Mouse (Mus musculus) heart, embryonic 16.5 days (tissue): ENCODE results near the gene Pnpo. TPM values are rescaled to one million over a fixed set of nuclear protein-coding genes. Genes with fewer than 3 reads are reported as not detected.

Experiments
- ATAC-seq: fragments of 200-750 bp; cut with Nextera tagmentation; replicated peaks from 2 replicates; pipeline ENCODE4 v1.8.0; 2017; ENCODE audit warnings: moderate number of reproducible peaks; ENCODE audit not compliant: insufficient read depth, low FRiP score; ENCODE audit errors: extremely low read depth
- H3K27ac ChIP-seq: fragments of 300-500 bp; sonication (generic); 2 replicates; pipeline ENCODE4 v1.5.1; 2014; ENCODE audit warnings: mild to moderate bottlenecking, low read length, control low read depth, moderate library complexity
- H3K27me3 ChIP-seq: fragments of 300-500 bp; sonication (generic); 2 replicates; pipeline ENCODE4 v1.6.1; 2014; ENCODE audit warnings: low read length, mixed read lengths; ENCODE audit not compliant: control insufficient read depth, insufficient read depth
- H3K36me3 ChIP-seq: fragments of 300-500 bp; sonication (generic); 2 replicates; pipeline ENCODE4 v1.6.1; 2014; ENCODE audit not compliant: control insufficient read depth, insufficient read depth
- H3K4me1 ChIP-seq: fragments of 300-500 bp; sonication (generic); 2 replicates; pipeline ENCODE4 v1.6.1; 2014; ENCODE audit warnings: low read length, mixed read lengths; ENCODE audit not compliant: control insufficient read depth, insufficient read depth
- H3K4me2 ChIP-seq: fragments of 300-500 bp; sonication (generic); 2 replicates; pipeline ENCODE4 v1.6.1; 2014; ENCODE audit warnings: low read depth, mild to moderate bottlenecking, control low read depth, low read length
- H3K4me3 ChIP-seq: fragments of 300-500 bp; sonication (generic); 2 replicates; pipeline ENCODE4 v1.5.1; 2014; ENCODE audit warnings: mild to moderate bottlenecking, control low read depth, low read length
- H3K9ac ChIP-seq: fragments of 300-500 bp; sonication (generic); 2 replicates; pipeline ENCODE4 v1.6.1; 2014; ENCODE audit warnings: low read length, control low read depth
- H3K9me3 ChIP-seq: fragments of 300-500 bp; sonication (generic); replicated peaks from 2 replicates; pipeline ENCODE4 v1.6.1; 2016; ENCODE audit warnings: low read length; ENCODE audit not compliant: control insufficient read depth
- WGBS: fragments of 180-500 bp; shearing (Covaris S2); extraction: QIAGEN DNeasy Blood & Tissue Kit; methylation state at CpG from one replicate; pipeline ENCODE4 v1.1.7; 2014; 5-methylcytosine and 5-hydroxymethylcytosine counted together
- polyA plus RNA-seq: library from polyadenylated mRNA; unstranded; fragments of >200 nt; fragmentation: Nextera tagmentation; extraction: Ambion mirVana; gene quantifications from 2 replicates; pipeline ENCODE4 v1.2.1, GENCODE M21; 2015

Pnpo gene
- polyA plus RNA-seq, 1 experiment from 2014 or later, result 45.8 TPM

DNA sequence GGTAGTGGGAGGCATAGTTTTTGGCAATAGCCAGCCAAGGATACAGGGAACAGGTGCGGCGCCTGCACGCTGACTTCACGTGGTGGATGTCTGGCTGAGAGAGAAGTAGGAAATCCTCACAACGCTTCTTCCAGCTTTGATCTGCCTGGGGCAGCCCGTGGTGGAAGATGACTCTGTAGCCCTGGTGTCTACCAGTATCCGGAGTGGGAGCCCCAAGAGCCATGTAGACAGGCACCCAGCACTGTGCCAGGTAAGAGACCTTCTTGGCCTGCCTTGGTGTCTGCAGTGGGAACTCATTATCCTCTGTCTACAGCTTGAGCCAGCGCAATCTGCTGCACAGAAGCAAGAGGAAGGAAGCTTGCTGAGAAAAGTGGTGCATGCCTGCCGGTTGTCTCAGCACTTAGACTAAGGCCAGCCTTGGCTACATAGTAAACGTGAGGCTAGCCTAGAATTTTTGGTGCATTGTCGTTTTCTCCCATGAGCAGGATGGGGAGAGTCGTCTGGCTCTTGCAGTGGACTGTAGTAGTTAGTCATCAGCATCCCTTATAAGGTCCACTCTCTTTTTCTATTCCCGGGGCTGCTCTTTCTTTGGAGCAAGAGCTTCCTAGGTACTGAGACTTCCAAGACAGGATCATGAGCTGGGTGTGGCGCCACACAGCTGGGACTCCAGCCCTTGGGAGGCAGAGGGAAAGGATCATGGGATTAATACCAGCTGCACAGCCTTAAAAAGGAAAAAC is 1.2 kb upstream of the Pnpo start:
- peak overlapping the region; percentile 70 for H3K4me3 ChIP-seq

GRCm38 (mm10) chr11:96941989-96942590 is 1.7 kb downstream of the Pnpo start:
- Histone ChIP-seq H3K4me1 (peaks cover 3% of the 10 kb centered on the region; the same call in 1 of the 2 replicates), H3K4me2 (no peak overlapping the region), H3K4me3 (no peak overlapping the region)

More for the DNA sequence above, 1.2 kb upstream of the Pnpo start:
- Histone ChIP-seq H3K36me3 (no peaks in the 10 kb centered on the region), H3K27me3 (no peaks in the 10 kb centered on the region), H3K4me1 (peaks cover 3% of the 10 kb centered on the region; the same call in 1 of the 2 replicates), H3K27ac (no peak overlapping the region; the same call in 1 of the 2 replicates), H3K9me3 (no peaks in the 10 kb centered on the region), H3K9ac (peak overlapping the region; percentile 75), H3K4me2 (peak overlapping the region; percentile 97)
- no peak for ATAC-seq
- WGBS, result 70% methylated on average over 14 of the region's 14 CpGs

GRCm38 (mm10) chr11:96940578-96941465 is 3.0 kb downstream of the Pnpo start:
- Histone ChIP-seq H3K4me1 (peaks cover 3% of the 10 kb centered on the region; the same call in 1 of the 2 replicates), H3K27ac (no peak overlapping the region), H3K9me3 (no peaks in the 10 kb centered on the region), H3K9ac (no peak overlapping the region), H3K36me3 (no peaks in the 10 kb centered on the region), H3K4me2 (no peak overlapping the region), H3K4me3 (no peak overlapping the region), H3K27me3 (no peaks in the 10 kb centered on the region)
- no peak for ATAC-seq
- 69% methylated on average over 16 of the region's 16 CpGs for WGBS

More at GRCm38 (mm10) chr11:96941989-96942590, 1.7 kb downstream of the Pnpo start:
- H3K9me3 ChIP-seq, result no peaks in the 10 kb centered on the region
- no peak overlapping the region for H3K27ac ChIP-seq
- no peaks in the 10 kb centered on the region for H3K27me3 ChIP-seq
- WGBS, result 75% methylated on average over 6 of the region's 6 CpGs
- ATAC-seq, result no peak
- no peaks in the 10 kb centered on the region for H3K36me3 ChIP-seq
- H3K9ac ChIP-seq, result no peak overlapping the region

GRCm38 (mm10) chr11:96938426-96938800 is 5.4 kb downstream of the Pnpo start:
- Histone ChIP-seq H3K9me3 (no peaks in the 10 kb centered on the region), H3K4me3 (no peak overlapping the region), H3K27me3 (no peaks in the 10 kb centered on the region), H3K9ac (no peak overlapping the region), H3K27ac (no peak overlapping the region), H3K36me3 (no peaks in the 10 kb centered on the region), H3K4me1 (peaks cover 6% of the 10 kb centered on the region), H3K4me2 (no peak overlapping the region)
- ATAC-seq, result no peak
- 80% methylated on average over 6 of the region's 6 CpGs for WGBS

DNA sequence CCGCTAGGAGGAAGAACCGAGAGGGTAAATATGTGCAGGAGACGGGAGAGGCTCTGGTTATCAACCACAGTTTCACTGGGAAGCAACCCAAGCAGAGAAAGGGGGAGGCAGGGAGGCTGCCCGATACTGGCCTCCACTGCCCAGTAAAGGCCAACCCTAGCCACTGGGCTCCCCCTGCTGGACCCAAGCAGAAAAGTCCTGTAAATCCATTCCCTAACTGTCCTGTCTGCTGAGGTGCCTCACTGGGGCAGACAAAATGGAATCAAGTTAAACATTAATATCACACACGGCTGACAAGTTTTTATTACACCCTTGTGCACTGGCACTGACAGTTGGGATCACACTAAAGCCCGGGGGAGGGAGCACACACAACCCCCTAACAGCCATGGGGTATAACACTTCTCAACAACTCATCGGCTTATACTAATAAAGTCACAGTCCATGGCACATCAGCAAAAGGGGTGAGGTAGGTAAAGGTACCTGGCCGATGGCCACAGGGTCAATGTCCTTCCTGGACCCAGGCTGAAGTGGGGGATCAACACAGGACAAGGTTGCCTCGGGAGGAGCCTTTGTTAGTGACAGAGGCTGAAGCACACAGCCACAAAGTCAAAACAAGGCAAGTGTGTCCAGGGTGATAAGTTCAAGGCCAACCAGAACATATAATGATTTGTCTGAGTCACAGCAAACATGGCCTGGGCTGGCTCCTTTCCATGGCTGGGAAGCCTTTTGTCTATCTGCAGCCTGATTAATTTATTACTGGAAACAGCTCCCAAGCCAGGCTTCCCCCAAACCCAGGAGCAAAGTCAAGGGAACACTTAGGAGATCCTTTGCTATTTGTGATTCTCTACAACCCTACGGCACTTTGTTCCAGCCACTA is 6.0 kb downstream of the Pnpo start:
- Histone ChIP-seq H3K9ac (no peak overlapping the region), H3K27ac (no peak overlapping the region), H3K4me1 (peaks cover 6% of the 10 kb centered on the region), H3K4me2 (no peak overlapping the region), H3K27me3 (no peaks in the 10 kb centered on the region), H3K36me3 (no peaks in the 10 kb centered on the region), H3K4me3 (no peak overlapping the region), H3K9me3 (no peaks in the 10 kb centered on the region)
- WGBS, result 44% methylated on average over 10 of the region's 10 CpGs
- peak; percentile 49; the same call in 1 of the 2 replicates for ATAC-seq

DNA sequence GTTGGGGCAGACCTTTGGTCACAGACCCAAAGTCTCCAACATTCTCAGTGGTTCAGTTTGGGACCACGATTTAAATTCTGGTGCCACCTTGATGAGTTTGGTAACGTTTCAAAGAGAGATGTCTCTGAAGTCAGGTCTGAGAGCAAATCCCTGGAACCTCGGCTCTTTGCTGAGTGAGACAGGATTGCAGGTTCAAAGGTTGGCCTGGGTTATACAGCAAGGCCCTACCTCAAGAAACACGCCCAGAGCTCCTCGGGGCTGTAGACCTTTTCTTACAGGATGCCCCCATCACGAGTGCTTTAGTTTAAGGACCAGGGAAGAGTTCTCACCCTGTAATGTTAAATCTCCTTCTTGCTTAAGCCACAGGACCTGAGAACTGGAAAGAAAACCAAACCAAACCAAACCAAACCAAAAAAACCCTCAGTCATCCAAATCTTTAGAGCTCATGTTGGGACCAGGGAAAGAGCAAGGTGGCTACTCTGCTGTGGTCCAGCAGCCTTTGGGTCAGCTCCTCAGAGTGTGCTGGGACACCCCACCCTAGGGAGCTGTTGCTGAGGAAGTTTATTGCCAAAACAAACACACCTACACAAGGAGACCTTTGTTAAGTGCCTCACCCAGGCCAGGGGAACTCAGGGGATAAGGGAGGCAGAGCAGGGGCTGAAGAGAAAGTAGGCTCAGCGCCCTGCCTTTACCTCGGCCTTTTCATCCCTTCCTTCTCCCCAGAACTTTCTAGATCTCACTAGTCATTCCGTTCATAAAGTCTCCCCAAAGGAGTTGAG is 7.7 kb downstream of the Pnpo start:
- H3K9me3 ChIP-seq, result no peaks in the 10 kb centered on the region
- WGBS, result 79% methylated on average over 9 of the region's 9 CpGs
- H3K4me3 ChIP-seq, result no peak overlapping the region
- no peaks in the 10 kb centered on the region for H3K27me3 ChIP-seq
- H3K9ac ChIP-seq, result no peak overlapping the region
- H3K27ac ChIP-seq, result no peak overlapping the region
- ATAC-seq, result no peak
- no peaks in the 10 kb centered on the region for H3K36me3 ChIP-seq
- no peak overlapping the region for H3K4me2 ChIP-seq
- H3K4me1 ChIP-seq, result peaks cover 6% of the 10 kb centered on the region

- Histone ChIP-seq H3K36me3 (no peaks in the 10 kb centered on the region), H3K4me2 (peak overlapping the region; percentile 52), H3K9me3 (no peaks in the 10 kb centered on the region), H3K27ac (peak overlapping the region; percentile 68), H3K27me3 (no peaks in the 10 kb centered on the region), H3K4me1 (peaks cover 6% of the 10 kb centered on the region), H3K9ac (peak overlapping the region; percentile 49; the same call in 1 of the 2 replicates), H3K4me3 (peak overlapping the region; percentile 27)
- WGBS, result 23% methylated on average over 12 of the region's 12 CpGs
- ATAC-seq, result peak; percentile 86
These were observed 8.8 kb downstream of the Pnpo start for GRCm38 (mm10) chr11:96934921-96935356.
